Mouse (Mus musculus): Measurements from ENCODE around the gene Hdac9. TPM values are rescaled to one million over a fixed set of nuclear protein-coding genes. Genes with fewer than 3 reads are reported as not detected.

Hdac9 gene
- total and polyA plus RNA-seq, 2 experiments from 2014 or later: 14.9 to 21.6 TPM

DNA sequence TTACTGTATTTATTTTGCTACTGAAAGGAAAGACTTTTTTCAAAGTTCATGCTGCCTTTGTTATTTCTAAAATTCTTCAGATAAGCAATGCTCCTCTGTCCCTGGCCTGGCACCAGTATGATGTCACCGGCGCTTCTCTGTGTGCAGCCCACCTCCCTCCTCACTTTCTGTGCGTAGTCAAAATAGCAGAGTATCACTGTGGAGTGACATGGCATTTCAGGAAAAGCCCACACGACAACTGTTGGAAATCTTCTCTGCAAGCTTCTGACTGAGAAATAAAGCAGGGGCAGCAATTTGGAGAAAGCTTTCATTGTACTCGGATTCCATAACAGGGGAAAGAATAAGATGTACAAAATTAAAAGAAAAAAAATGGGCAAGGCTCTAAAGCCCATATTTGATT, 302.1 kb downstream of the Hdac9 start:
- no peaks in the 10 kb centered on the region for H3K36me3 ChIP-seq (ENCODE audit: insufficient read depth)
- no peak overlapping the region for H3K4me2 ChIP-seq (ENCODE audit: low read depth)
- WGBS: 59% methylated on average over 5 of the region's 5 CpGs
- no peak overlapping the region for H3K4me3 ChIP-seq (ENCODE audit: low read depth, low read length)
- no peaks in the 10 kb centered on the region for H3K27me3 ChIP-seq (ENCODE audit: insufficient read depth, low read length)
- TF ChIP-seq CTCF (IDR thresholded peaks at IDR 0.05; ENCODE audit: low read depth): no peak
- no peak for DNase-seq
- no peak overlapping the region for H3K9ac ChIP-seq
- H3K4me1 ChIP-seq (ENCODE audit: insufficient read depth): no peaks in the 10 kb centered on the region
- H3K27ac ChIP-seq (ENCODE audit: low read depth, low read length): no peak overlapping the region
- no peaks in the 10 kb centered on the region for H3K9me3 ChIP-seq (ENCODE audit: low read length)
- ATAC-seq: no peak

DNA sequence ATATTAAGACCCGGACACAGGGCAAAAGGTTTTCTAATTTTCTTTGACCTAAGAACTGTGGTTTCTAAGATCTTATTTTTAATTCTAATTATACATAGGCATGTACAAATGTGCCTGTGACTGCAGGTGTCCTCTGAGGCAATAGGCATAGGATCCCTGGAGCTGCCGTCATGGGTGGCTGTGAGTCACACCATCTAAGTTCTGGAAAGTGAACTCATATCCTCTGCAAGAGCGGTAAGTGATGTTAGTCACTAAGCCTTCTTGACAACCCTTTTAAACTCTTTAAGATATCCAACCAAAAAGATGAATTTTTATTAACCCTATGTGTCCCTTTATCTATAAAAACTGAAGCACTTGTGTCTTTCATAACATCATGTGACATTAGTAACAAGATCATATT, 304.4 kb downstream of the Hdac9 start:
- no peaks in the 10 kb centered on the region for H3K36me3 ChIP-seq (ENCODE audit: insufficient read depth)
- no peak for TF ChIP-seq CTCF (IDR thresholded peaks at IDR 0.05; ENCODE audit: low read depth)
- no peak overlapping the region for H3K27ac ChIP-seq (ENCODE audit: low read depth, low read length)
- 93% methylated on average over 3 of the region's 3 CpGs for WGBS
- no peak overlapping the region for H3K4me2 ChIP-seq (ENCODE audit: low read depth)
- no peaks in the 10 kb centered on the region for H3K9me3 ChIP-seq (ENCODE audit: low read length)
- no peak for DNase-seq
- ATAC-seq: no peak
- H3K9ac ChIP-seq: no peak overlapping the region
- H3K4me1 ChIP-seq (ENCODE audit: insufficient read depth): no peaks in the 10 kb centered on the region
- no peaks in the 10 kb centered on the region for H3K27me3 ChIP-seq (ENCODE audit: insufficient read depth, low read length)
- H3K4me3 ChIP-seq (ENCODE audit: low read depth, low read length): no peak overlapping the region

DNA sequence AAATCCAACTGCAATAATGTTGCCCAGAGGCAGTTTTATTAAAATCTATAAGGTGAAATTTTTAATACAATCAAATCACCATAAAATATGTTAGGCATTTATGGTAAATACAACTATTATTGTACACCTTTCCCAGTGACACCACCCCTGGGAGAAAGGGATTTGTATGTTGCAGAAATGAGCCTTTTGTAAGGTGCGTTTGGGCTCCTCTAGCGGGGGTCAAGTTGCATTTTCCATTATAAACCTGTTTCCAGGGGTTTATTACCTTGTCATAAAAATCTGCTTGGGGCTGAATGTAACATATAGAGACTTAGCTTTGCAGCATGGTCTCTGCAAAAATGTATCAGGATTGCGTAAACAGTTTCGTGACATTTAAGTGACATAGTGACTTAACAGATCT, 312.4 kb downstream of the Hdac9 start:
- no peaks in the 10 kb centered on the region for H3K4me1 ChIP-seq (ENCODE audit: insufficient read depth)
- DNase-seq (no peak), ATAC-seq (no peak)
- H3K4me2 ChIP-seq (ENCODE audit: low read depth): no peak overlapping the region
- H3K4me3 ChIP-seq (ENCODE audit: low read depth, low read length): no peak overlapping the region
- 89% methylated on average over 4 of the region's 4 CpGs for WGBS
- no peaks in the 10 kb centered on the region for H3K36me3 ChIP-seq (ENCODE audit: insufficient read depth)
- no peaks in the 10 kb centered on the region for H3K9me3 ChIP-seq (ENCODE audit: low read length)
- H3K27me3 ChIP-seq (ENCODE audit: insufficient read depth, low read length): no peaks in the 10 kb centered on the region
- H3K27ac ChIP-seq (ENCODE audit: low read depth, low read length): no peak overlapping the region
- H3K9ac ChIP-seq: no peak overlapping the region
- TF ChIP-seq CTCF (IDR thresholded peaks at IDR 0.05; ENCODE audit: low read depth): no peak

DNA sequence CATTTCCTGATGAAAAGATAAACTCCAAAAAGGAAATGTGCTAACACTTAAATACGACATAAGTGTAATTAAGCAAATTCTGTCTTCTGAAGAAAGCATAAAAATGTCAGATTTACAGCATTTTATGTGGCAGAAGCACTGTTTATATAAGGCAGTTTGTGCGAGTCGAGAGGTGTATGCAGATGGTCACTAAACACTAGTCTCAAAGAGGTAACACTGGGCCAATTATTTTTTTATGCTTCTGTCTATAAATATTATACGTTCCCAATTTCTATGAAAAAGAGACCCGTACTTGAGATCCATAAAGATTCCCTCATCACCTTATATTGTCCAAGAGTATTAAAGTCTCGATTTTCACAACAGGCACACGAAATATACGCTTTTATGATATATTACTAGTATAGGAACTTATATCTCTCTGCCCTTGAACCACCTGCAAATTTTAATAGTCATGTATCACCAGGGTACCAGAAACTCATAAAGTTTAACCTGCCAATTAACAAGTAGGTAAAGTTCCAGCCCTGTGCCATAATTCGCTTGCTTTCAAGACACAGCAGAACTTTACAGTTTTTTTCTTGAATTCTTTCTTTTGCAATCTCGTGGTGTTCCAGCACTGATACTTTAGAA, 322.6 kb downstream of the Hdac9 start:
- H3K9me3 ChIP-seq (ENCODE audit: low read length): no peaks in the 10 kb centered on the region
- no peaks in the 10 kb centered on the region for H3K4me1 ChIP-seq (ENCODE audit: insufficient read depth)
- DNase-seq (no peak), ATAC-seq (no peak)
- H3K36me3 ChIP-seq (ENCODE audit: insufficient read depth): no peaks in the 10 kb centered on the region
- H3K27me3 ChIP-seq (ENCODE audit: insufficient read depth, low read length): no peaks in the 10 kb centered on the region
- WGBS: 86% methylated on average over 10 of the region's 10 CpGs
- no peak for TF ChIP-seq CTCF (IDR thresholded peaks at IDR 0.05; ENCODE audit: low read depth)
- H3K4me2 ChIP-seq (ENCODE audit: low read depth): no peak overlapping the region
- H3K27ac ChIP-seq (ENCODE audit: low read depth, low read length): no peak overlapping the region
- H3K9ac ChIP-seq: no peak overlapping the region
- no peak overlapping the region for H3K4me3 ChIP-seq (ENCODE audit: low read depth, low read length)

DNA sequence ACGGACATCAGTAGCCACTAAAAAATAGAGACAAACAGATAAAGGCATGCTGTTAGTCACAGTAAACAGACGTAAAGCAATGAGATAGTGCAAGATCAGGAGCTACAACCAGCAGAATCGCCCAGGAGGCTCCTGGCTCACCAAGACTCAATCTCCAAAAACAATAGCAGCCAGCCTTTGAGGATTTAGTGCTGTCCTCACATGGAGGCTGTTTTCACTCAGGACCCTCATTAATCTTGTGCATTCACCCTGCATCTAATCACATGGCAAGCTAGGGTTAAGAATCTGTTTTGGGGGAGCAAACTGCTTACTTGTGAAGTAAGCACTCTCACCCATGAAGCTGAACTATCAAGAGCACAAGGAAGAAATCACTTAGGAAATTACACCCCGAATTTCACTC, 329.7 kb downstream of the Hdac9 start:
- Histone ChIP-seq H3K4me3 (ENCODE audit: low read depth, low read length) (no peak overlapping the region), H3K4me1 (ENCODE audit: insufficient read depth) (peaks cover 5% of the 10 kb centered on the region; the same call in 1 of the 2 replicates), H3K27ac (ENCODE audit: low read depth, low read length) (no peak overlapping the region), H3K9ac (no peak overlapping the region), H3K36me3 (ENCODE audit: insufficient read depth) (no peaks in the 10 kb centered on the region), H3K9me3 (ENCODE audit: low read length) (no peaks in the 10 kb centered on the region), H3K27me3 (ENCODE audit: insufficient read depth, low read length) (no peaks in the 10 kb centered on the region), H3K4me2 (ENCODE audit: low read depth) (no peak overlapping the region)
- ATAC-seq (no peak), DNase-seq (no peak)
- WGBS: 21% methylated on average over 4 of the region's 4 CpGs
- no peak for TF ChIP-seq CTCF (IDR thresholded peaks at IDR 0.05; ENCODE audit: low read depth)

DNA sequence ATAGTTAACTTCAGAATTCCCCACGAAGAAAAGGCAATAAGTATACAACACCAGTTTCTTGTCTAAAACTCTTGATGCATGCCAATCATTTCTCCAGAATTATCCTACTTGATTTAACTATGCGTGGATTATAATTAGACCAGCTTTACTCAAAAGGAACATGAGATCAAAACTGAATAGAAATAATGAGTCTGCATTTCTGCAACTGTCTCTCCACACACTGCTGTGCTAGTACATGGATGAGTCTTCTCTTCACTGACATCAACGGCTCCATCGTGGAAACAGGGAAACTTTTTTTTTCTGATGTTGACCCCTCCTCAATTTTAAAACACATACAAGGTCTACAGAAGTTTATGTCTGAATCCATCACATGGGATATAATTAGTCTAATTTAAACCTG, 334.4 kb downstream of the Hdac9 start:
- peak; percentile 32; the same call in 1 of the 2 replicates for ATAC-seq
- WGBS: 48% methylated on average over 4 of the region's 4 CpGs
- DNase-seq: no peak

DNA sequence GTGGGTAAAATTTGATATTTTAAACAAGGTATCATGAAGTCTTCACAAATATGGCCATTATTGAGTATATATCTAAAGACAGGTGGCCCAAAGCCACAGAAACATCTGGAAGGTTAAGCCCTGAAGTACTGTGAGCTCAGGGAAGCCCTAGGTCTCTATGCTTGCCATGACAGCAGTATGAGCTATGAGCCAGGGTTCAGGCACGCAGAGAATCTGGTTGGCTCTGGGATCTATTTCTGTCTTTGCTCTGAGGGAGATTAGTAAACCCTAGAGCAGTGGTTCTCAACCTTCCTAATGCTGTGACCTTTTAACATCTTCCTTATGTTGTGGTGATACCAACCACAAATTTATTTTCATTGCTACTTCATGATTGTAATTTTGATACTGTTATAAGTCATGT, 337.7 kb downstream of the Hdac9 start:
- ATAC-seq (no peak), DNase-seq (no peak)
- no peak overlapping the region for H3K4me2 ChIP-seq (ENCODE audit: low read depth)
- H3K27me3 ChIP-seq (ENCODE audit: insufficient read depth, low read length): no peaks in the 10 kb centered on the region
- no peak overlapping the region for H3K9ac ChIP-seq
- H3K4me3 ChIP-seq (ENCODE audit: low read depth, low read length): no peak overlapping the region
- H3K36me3 ChIP-seq (ENCODE audit: insufficient read depth): no peaks in the 10 kb centered on the region
- no peak overlapping the region for H3K27ac ChIP-seq (ENCODE audit: low read depth, low read length)
- H3K4me1 ChIP-seq (ENCODE audit: insufficient read depth): peaks cover 5% of the 10 kb centered on the region; the same call in 1 of the 2 replicates
- no peak for TF ChIP-seq CTCF (IDR thresholded peaks at IDR 0.05; ENCODE audit: low read depth)
- H3K9me3 ChIP-seq (ENCODE audit: low read length): no peaks in the 10 kb centered on the region
- WGBS: 83% methylated on average over 1 of the region's 1 CpGs

More for the DNA sequence above, 334.4 kb downstream of the Hdac9 start:
- Histone ChIP-seq H3K4me1 (ENCODE audit: insufficient read depth) (peaks cover 5% of the 10 kb centered on the region; the same call in 1 of the 2 replicates), H3K9ac (no peak overlapping the region), H3K27ac (ENCODE audit: low read depth, low read length) (no peak overlapping the region), H3K27me3 (ENCODE audit: insufficient read depth, low read length) (no peaks in the 10 kb centered on the region), H3K4me3 (ENCODE audit: low read depth, low read length) (no peak overlapping the region), H3K36me3 (ENCODE audit: insufficient read depth) (no peaks in the 10 kb centered on the region), H3K9me3 (ENCODE audit: low read length) (no peaks in the 10 kb centered on the region), H3K4me2 (ENCODE audit: low read depth) (no peak overlapping the region)
- TF ChIP-seq CTCF (IDR thresholded peaks at IDR 0.05; ENCODE audit: low read depth): no peak

Data from forebrain, postnatal 0 days (tissue).